Mouse (Mus musculus): Measurements from ENCODE around the gene Rpl13.

Rpl13 gene

DNA sequence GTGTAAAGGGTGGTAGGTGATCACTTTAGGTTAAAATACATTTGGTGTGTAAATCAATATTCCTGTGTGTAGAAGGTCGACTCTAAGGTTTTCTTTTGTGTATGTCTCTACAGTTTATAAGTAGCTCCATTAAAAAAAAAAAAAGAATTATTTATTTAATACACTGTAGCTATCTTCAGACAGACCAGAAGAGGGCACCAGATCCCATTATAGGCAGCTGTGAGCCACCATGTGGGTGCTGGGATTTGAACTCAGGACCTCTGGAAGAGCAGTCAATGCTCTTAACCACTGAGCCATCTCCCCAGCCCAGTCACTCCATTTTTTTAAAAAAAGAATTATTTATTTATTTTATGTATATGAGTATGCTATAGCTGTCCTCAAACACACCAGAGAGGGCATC, 5.9 kb downstream of the Rpl13 start:
- no peak for DNase-seq (ENCODE audit: low spot score in 2 of 2)

DNA sequence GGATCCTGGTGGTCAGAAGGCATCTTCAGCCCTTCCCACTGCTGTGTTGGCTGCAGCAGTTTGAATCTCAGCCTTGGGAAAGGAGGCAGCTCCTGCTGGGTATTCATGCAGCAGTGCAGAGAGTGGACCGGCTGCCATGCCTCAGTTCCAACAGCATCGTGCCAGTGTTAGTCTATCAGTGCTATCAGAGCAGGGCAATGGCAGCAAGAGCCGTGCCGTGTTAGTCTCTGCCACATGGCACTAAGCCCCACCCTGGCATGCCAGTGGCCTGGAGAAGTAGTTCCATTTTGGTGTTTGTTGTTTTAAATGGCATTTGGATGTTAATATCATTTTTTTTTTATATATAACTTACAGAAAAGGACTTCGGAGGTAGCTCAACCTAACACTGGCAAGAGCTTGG, 6.8 kb downstream of the Rpl13 start:
- DNase-seq (ENCODE audit: low spot score in 2 of 2): no peak

DNA sequence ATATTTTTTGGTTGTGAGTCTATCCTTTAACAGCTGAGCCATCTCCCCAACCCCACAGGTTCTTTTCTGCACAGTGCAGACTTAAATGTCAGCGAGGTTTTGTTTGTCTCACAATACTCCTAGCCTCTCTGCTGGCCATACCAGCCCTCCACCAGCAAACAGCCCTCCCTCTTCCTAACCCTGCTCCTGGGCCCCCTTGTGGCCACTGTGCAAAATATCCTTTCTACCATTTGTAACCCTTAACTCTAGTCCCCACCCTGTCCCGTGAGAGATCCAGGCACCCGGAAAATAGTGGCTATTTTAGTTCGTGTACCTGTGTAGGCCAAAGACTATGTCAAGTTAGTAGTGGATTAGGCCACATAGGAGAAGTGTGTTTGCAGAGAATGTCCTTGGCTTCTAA, 8.5 kb downstream of the Rpl13 start:
- DNase-seq (ENCODE audit: low spot score in 2 of 2): peak; percentile 56 to 61

DNA sequence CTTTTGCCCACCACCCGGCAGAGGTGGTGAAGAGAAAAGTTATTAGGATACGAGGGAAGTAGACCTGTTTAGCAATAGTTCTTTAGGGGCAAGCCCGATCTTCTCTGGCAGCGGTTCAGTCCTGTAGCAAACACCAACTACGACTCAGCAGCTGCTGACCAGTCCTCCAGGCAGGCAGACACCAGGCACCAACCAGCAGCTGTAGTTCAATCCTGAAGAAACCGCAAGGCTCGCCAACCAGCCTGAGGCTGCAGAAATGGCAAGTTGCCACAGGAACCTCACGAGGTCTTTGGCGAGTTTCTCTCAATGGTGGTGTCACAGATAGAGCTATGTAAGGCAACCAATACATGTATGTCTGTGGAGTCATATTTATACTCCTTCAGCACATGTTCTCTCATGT, 10.7 kb downstream of the Rpl13 start:
- DNase-seq (ENCODE audit: low spot score in 2 of 2): peak in 1 of 2 experiments; percentile 56

DNA sequence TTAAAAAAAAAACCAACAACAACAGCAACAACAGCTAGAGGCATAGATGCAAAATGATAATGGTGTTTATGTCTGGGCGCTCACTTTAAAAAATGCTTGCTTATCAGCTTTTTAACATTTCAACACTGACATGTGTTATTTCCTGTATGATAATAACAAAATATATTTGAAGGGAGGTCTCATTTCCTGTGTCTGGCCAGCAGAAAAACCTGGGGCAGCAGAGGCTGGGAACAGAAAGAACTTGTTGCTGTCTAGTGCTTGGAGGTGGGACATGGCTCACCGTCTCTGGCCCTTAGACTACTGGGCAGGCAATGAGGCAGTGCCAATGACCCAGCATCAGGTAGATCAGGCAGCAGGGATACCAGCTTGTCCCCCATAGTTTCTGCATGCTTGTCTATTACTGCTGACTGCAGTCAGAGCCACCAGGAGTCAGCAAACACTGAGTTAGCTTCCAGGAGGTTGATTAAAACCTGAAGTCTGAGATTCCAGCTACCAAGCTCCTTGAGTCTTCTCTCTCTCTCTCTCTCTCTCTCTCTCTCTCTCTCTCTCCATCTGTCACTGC, 11.8 kb downstream of the Rpl13 start:
- DNase-seq (ENCODE audit: low spot score in 2 of 2): peak; percentile 45 to 70

DNA sequence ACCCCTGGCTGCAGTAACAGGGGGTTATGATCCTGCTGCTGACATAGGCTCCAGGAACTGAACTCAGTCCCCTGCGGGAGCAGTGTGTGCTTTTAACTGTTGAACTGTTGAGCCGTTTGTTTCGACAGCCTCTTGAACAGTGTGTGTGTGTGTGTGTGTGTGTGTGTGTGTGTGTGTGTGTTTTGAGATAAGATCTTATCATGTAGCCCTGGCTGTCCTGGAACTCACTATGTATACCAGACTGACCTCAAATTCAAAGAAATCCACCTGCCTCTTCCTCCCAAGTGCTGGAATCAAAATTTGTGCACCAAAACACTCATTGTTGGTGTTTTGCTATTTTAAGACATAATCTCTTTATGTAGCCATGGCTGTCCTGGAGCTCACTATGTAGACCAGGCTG, 12.5 kb downstream of the Rpl13 start:
- DNase-seq (ENCODE audit: low spot score in 2 of 2): no peak

DNA sequence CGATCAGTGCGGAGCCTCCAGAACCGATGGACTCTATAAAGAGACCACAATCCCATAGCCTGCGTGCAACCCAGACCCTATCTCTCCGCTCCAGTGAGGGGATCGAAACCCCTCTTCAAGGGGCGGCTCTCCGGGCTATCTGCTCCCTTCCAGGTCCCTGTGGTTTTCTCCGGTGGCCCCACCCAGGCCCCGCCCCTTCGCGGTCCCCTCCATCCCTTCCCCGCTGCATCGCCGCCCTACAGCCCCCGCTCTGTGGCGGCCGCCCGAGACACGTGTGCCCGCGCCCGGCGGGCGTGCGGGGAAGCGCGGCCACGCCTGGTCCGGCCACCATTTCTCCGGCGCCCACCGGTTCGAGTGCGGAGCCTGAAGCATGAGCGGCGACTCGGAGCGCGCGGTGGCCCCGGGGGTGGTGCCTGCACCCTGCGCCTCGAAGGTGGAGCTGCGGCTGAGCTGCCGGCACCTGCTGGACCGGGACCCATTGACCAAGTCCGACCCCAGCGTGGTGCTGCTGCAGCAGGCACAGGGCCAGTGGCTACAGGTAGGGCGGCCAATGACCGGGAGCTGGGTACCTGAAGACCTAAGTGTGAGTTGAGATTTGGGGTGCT, 15.1 kb downstream of the Rpl13 start, which contains the start of gene Cpne7:
Gene Cpne7 (plus strand): TSS at position 248 of the 605 bp plus-strand sequence.
- no peak for DNase-seq (ENCODE audit: low spot score in 2 of 2)

DNA sequence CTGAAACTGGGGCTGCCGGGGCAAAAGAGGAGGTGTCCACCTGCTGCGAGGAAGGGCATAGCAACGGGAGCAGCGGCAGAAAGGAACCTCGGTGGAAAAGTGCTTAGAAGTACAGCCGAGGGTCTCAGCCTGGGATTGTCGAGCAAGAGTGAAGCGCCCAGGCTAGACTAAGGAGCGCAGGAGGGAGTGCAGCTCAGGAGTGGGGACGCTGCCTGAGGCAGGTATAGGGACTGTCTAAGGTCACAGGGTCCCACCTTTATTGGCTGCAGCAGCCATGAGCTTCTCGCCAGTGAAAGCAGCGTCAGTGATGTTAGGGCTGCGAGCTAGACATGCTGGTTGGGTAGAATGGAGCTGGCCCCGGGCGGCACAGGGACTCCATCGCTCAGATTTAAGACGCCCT, 15.6 kb downstream of the Rpl13 start:
- no peak for DNase-seq (ENCODE audit: low spot score in 2 of 2)

DNA sequence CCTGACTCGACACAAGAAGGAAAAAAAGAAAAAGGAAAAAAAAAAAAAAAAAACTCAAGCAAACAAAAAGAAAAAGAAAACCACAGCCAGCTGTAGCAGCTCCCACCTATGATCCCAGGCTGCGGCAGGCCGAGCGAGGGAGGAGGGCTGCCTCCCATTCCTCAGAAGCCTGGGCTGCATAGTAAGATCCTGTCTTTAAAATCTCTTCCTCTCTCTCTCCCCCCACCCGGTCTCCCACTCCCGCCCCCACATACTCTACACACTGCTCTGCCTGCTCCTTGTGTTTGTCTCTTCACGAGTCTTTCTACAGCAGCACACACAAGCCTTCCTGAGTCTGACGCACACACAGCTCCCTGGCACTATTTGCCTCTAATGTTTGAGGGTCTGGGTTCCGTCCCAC, 19.9 kb downstream of the Rpl13 start:
- DNase-seq (ENCODE audit: low spot score in 2 of 2): no peak

DNA sequence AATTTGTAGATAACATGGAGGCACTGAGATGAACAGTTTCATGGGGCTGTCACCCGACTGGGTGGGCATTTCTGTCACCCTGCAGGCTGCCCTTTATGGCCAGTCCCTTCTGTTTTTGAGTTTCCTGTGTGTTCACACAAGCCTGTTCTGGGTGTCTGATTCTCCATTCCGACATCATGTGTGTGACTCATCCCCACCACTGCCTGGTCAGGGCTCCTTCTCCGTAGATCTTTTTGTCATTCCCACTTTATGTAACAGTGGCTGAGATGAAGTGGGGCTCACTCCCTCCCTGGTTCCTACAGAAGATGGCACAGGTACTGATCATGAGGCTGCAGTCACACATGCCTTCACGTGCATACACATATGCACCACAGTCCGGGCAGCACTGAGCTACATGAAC, 20.5 kb downstream of the Rpl13 start:
- DNase-seq (ENCODE audit: low spot score in 2 of 2): no peak

DNA sequence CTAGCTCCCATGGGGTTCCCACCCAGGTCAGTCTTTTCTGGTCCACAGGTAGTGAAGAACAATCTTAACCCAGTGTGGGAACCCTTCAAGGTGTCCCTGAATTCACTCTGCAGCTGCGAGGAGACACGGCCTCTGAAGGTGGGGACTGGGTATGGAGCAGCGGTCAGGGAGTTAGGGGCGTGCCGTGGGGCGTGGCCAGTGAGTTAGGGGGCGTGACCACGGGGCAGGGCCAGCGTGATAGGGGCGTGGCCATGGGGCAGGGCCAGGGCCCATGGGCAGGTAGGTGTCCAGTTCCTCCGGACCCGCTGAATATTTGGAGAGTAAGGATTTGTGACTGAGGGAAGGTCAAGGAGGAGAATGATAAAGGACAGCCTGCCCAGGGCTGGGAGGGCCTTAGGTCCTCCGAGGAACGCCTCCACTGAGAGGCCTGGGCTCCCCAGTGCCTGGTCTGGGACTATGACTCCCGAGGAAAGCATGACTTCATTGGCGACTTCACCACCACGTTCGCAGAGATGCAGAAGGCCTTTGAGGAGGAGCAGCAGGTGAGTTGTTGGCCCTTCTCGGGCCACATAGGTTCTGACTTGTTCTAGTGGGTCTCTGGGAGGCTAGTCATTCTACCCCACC, 24.2 kb downstream of the Rpl13 start:
- DNase-seq (ENCODE audit: low spot score in 2 of 2): peak in 1 of 2 experiments; percentile 43

DNA sequence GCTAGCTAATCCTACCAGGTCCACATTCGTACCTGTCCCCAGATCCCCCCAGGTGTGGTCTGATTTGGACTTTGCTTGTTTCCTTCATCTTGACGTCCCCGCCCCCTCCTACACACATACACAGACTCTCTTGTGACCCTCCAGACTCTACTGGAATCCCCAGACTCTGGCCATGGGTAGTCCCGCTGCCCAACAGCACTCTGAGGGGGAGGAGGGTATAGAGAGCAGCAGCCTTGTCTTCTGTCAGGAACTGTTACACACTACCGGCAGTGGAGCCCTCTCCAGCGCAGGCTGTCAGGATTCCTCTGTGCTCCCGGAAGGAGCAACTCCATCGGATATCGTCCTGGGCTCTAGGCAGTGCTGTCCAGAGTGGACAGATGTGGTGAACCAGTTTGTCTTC, 28.9 kb downstream of the Rpl13 start:
- no peak for DNase-seq (ENCODE audit: low spot score in 2 of 2)

DNA sequence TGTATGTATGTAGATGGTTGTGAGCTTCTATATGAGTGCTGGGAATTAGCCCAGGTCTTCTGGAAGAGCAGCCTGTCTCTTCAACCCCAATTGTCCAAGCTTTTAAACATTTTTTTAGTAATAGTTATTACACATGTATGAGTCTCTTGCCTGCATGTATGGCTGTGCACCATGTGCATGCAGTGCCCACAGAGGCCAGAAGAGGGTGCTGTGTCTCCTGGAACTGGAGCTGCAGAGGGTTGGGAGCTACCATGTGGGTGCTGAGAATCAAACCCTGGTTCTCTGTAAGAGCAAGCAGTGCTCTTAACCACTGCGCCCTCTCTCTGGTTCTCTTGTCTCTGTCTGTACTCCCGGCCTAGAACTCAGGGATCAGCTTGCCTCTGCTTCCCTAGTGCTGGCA, 30.8 kb downstream of the Rpl13 start:
- DNase-seq (ENCODE audit: low spot score in 2 of 2): no peak

DNA sequence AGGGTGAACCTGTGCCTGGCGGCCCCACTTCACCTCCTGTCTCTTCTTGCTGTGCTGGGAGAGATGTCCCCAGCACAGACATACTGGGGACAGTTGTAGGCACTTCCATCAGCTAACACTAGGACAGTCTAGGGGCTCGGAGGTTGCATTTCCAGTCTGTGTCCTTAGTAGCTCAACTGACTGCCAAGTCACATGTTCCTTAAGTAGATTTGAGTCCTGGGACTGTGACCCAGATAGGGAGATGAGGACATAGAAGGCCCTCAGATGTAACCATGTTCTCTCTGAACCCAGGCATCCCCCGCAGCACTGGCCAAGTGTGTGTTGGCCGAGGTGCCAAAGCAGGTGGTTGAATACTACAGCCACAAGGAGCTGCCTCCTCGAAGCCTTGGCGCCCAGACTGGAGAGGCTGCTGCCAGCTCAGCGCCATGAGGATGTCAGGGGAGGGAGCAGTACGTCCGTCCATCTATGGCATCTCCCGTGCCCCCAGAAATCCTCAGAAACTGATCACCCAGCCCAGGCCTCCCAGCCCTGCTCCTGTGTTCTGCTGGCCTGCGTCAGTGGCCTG, 32.1 kb downstream of the Rpl13 start:
- DNase-seq (ENCODE audit: low spot score in 2 of 2): no peak

DNA sequence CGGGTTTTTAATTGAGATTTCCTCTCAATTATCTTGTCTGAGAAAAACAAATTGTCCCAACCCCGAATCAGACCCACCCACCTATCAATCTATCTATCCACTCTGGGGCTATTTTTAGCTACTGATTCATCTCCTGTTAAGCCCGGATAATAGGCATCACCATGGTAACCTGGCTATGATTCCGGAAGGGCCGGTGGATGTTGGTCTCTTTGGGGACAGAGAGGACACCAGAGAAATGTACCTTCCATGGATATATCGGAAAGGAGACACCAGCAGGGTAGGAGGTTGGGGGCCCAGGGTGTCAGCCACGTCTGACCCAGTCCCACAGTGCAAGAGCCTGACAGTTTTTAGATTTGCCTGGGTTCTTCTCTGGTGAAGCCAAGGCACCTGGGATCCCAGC, 33.3 kb downstream of the Rpl13 start:
- no peak for DNase-seq (ENCODE audit: low spot score in 2 of 2)

DNA sequence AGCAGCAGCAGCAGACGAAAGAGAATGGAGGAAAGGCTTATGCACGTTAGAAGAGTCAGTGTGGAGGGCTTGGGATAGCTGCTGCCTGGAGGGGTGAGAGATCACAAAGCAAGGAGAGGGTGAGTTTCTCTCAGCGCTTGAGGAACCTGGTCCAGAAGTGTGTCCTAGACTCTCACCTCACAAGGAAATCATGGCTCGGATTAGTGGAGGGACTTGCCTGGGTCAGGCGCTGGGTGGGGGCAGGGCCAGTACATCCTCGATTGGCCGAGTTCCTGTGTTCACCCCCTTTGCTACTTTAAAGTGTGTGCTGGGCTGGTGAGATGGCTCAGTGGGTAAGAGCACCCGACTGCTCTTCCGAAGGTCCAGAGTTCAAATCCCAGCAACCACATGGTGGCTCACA, 33.7 kb downstream of the Rpl13 start:
- no peak for DNase-seq (ENCODE audit: low spot score in 2 of 2)

DNA sequence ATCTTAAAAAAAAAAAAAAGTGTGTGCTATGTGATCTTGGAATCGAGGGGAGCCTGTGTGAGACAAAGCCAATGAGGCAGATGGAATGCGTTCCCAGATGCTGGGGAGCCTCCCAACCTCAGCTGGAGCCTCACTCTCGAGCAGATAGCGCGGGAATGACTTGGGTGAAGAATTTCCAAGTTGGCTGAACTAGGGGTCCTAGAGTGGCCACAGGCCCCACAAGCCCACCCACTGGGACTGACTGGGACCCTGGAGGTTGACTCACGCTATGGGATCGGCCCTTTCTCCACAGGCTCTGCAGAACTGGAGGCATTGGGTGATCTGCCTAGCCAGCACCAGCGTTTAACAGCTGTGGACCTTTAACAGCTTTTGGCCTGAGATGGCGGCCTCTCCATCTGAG, 34.1 kb downstream of the Rpl13 start:
- DNase-seq (ENCODE audit: low spot score in 2 of 2): no peak

DNA sequence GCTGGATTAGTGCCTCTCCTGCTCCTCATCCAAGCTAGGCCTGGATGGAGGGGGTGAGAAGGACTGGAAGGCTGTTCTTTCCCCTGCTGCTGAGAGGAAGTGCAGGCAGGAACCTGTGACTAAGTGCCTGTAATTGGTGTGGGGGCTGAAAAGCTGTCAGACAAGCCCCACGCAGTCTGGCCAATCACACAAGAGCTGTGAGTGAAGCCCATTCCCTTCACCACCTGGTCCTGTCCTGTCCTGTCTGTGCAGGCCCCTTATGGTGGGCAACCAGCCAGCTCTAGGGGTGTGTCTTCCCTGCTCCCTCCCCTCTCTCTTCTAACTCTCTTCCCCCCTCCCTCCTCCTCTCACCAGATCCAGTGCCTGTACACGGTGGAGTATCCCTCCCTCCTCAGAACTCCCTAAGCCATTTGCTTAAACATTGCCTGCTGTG, 35.5 kb downstream of the Rpl13 start:
- DNase-seq (ENCODE audit: low spot score in 2 of 2): no peak

DNA sequence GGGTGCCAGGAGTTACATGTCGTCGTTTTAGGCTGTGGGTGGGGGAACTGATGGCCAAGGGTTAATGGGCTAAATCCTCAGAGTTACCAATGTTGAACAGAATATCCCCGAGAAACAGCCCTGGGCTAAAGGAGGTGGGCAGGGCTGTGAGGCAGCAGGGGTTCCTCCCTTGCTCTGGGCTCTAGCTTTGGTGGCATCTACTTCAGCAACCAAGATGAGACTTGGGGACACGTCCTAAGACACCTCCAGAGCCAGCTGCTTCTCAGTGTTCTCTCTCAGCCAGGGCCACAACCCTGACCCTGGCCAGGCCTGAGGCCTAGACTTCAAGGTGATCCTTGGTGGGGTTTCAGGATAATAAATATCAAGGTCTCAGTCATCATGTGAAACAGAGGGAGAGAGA, 36.6 kb downstream of the Rpl13 start:
- no peak for DNase-seq (ENCODE audit: low spot score in 2 of 2)

DNA sequence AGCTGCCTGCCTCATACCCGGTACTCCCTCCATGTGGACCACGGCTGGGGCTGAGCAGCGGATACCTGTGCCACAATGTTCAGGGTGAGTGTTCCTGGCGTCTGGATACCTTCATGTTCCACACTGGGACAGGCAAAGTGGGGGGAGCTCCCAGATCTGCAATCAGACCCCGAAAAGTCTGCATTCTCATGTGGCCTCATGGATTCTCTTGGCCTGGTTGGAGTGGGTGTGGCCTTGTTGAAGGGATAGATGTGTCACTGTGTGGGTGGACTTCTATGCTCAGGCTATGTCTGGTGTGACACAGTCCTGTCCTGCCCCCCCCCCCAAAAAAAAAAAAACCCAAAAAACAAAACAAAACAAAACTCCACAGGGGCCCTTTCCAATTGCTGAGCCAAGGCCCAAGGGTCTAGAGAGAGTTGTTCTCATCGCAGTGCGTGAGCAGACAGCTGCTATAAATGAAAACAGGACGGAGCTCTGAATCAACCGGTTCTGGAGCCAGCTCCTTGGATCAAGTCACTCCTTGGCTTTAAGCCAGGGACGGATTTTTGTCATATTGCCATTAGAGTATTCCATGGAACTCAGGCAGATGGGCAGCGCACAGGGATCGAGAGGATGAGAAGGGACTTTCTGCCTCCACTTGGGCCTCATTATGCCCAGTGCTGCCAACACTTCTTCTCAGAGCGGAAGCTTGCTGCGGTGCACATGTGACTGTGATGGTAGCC, 39.8 kb downstream of the Rpl13 start:
- DNase-seq (ENCODE audit: low spot score in 2 of 2): no peak

DNA sequence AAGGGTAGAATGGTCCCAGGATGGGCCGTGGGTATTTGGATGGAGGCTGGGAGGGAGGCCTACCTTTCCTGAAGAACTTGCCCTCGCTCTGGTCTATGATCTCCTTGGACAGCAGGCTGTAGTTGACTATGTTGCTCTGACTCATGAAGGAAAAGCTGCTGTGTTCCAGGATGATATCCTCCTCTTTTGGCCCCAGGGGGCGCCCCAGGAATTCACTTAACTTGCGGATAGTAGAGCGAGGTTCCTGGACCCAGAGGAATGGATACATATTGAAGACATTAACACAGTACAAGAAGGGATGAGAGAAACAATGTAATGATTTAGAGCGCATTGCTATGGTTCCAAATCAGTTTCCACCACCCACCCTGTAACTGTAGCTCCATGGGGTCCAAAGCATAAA, 43.1 kb downstream of the Rpl13 start:
- DNase-seq (ENCODE audit: low spot score in 2 of 2): no peak

DNA sequence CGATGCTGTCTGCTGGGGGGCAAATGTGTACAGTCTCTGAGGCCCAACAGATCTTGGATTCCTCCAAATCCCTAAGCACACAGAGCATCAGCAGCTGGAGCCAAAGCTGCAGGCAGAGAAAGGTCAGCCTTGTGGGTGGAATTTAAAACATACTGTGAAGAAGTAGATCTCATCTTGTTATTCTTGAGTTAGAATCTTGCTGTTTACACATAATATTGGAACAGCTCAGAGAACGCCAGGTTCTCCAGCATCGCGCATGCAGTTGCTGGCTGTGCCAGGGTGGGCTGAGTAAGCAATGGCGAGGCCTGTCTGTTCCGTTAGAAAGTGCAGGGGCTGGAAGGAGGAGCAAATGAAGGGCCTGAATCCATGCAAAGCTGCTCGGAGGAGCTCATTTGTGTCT, 44.2 kb downstream of the Rpl13 start:
- no peak for DNase-seq (ENCODE audit: low spot score in 2 of 2)

DNA sequence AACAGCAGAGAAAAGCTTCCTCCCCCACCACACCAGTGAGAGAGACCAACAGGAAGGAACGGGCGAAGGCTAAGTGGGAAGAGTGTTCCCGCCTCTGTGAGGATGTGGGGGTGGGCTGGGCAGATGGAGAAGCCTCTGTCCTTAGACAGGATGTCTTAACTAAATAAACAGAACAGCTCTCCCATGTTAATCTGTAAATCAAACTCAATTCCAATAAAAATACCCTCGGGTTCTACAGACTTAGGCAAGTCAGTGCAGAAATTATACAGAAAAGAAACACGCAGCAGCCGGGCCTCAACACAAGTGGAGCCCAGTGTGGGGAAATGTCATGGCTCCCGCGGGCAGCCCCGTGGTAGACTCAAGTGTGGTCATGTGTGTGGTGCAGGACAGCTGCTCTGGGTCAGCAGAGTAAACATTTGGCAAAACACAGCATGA, 48.6 kb downstream of the Rpl13 start:
- no peak for DNase-seq (ENCODE audit: low spot score in 2 of 2)

All from natural killer cell, adult 2 months (primary cell).